Mouse (Mus musculus): ENCODE measurements around the gene Caly. TPM values are rescaled to one million over a fixed set of nuclear protein-coding genes. Genes with fewer than 3 reads are reported as not detected.

Gene Caly
- 0.29 and 0.47 TPM in 2 replicates for polyA plus RNA-seq (2015; fragmentation: Nextera tagmentation; extraction: Ambion mirVana)

GRCm38 (mm10) chr7:140082242-140082678 lies at the start of gene Caly:
Gene Caly, minus strand, starts transcription at chr7:140082548.
- Histone ChIP-seq H3K27ac (ENCODE audit: low read depth) (no peak within 1 kb of the TSS), H3K4me2 (ENCODE audit: low read depth, low read length) (no peak within 1 kb of the TSS), H3K27me3 (ENCODE audit: insufficient read depth, low read length) (peaks cover 35% of the 10 kb centered on the region), H3K4me3 (ENCODE audit: low read depth, low read length) (no peak within 1 kb of the TSS), H3K36me3 (replicated peaks; ENCODE audit: insufficient read depth, low read length) (no peaks in the 10 kb centered on the region), H3K4me1 (ENCODE audit: insufficient read depth) (no peaks in the 10 kb centered on the region), H3K9ac (replicated peaks) (no peak within 1 kb of the TSS), H3K9me3 (ENCODE audit: low read length) (no peaks in the 10 kb centered on the region)
- TF ChIP-seq CTCF (IDR thresholded peaks at IDR 0.05; ENCODE audit: low read depth) (peak; percentile 43), EP300 (IDR thresholded peaks at IDR 0.05; ENCODE audit: low read depth) (no peak)
- peak; percentile 45 for DNase-seq
- WGBS (ENCODE audit: insufficient replicate concordance) = 9% methylated on average over 18 of the region's 18 CpGs
- no peak for ATAC-seq

- H3K4me1 ChIP-seq (ENCODE audit: insufficient read depth) = peaks cover 16% of the 10 kb centered on the region
- DNase-seq (no peak), ATAC-seq (no peak)
- no peaks in the 10 kb centered on the region for H3K9me3 ChIP-seq (ENCODE audit: low read length)
- no peaks in the 10 kb centered on the region for H3K27me3 ChIP-seq (ENCODE audit: insufficient read depth, low read length)
- WGBS (ENCODE audit: insufficient replicate concordance) = 32% methylated on average over 2 of the region's 2 CpGs
- no peak for TF ChIP-seq CTCF (IDR thresholded peaks at IDR 0.05; ENCODE audit: low read depth)
- no peak for TF ChIP-seq EP300 (IDR thresholded peaks at IDR 0.05; ENCODE audit: low read depth)
- H3K36me3 ChIP-seq (replicated peaks; ENCODE audit: insufficient read depth, low read length) = peaks cover 20% of the 10 kb centered on the region
- no peak overlapping the region for H3K27ac ChIP-seq (ENCODE audit: low read depth)
- H3K4me3 ChIP-seq (ENCODE audit: low read depth, low read length) = no peak overlapping the region
- H3K9ac ChIP-seq (replicated peaks) = no peak overlapping the region
- no peak overlapping the region for H3K4me2 ChIP-seq (ENCODE audit: low read depth, low read length)
Measured at GRCm38 (mm10) chr7:140127911-140128310, 45.6 kb upstream of the Caly start.

- ATAC-seq = no peak
Measured at GRCm38 (mm10) chr7:140126934-140127333, 44.6 kb upstream of the Caly start.

GRCm38 (mm10) chr7:140126022-140126350 lies 43.6 kb upstream of the Caly start:
- H3K4me1 ChIP-seq (ENCODE audit: insufficient read depth) = peaks cover 16% of the 10 kb centered on the region
- peaks cover 16% of the 10 kb centered on the region for H3K36me3 ChIP-seq (replicated peaks; ENCODE audit: insufficient read depth, low read length)
- peak overlapping the region; percentile 84 for H3K9ac ChIP-seq (replicated peaks)
- peak overlapping the region; percentile 77 for H3K4me3 ChIP-seq (ENCODE audit: low read depth, low read length)
- TF ChIP-seq CTCF (IDR thresholded peaks at IDR 0.05; ENCODE audit: low read depth) (no peak), EP300 (IDR thresholded peaks at IDR 0.05; ENCODE audit: low read depth) (no peak)
- H3K4me2 ChIP-seq (ENCODE audit: low read depth, low read length) = peak overlapping the region; percentile 99
- ATAC-seq = 0 out of 2 replicates have a peak, but pooled peaks have one; percentile 0
- DNase-seq = no peak
- H3K27ac ChIP-seq (ENCODE audit: low read depth) = peak overlapping the region; percentile 57; the same call in 1 of the 2 replicates
- 10% methylated on average over 5 of the region's 5 CpGs for WGBS (ENCODE audit: insufficient replicate concordance)
- no peaks in the 10 kb centered on the region for H3K27me3 ChIP-seq (ENCODE audit: insufficient read depth, low read length)
- H3K9me3 ChIP-seq (ENCODE audit: low read length) = no peaks in the 10 kb centered on the region

More at GRCm38 (mm10) chr7:140126934-140127333, 44.6 kb upstream of the Caly start:
- Histone ChIP-seq H3K9ac (replicated peaks) (no peak overlapping the region), H3K36me3 (replicated peaks; ENCODE audit: insufficient read depth, low read length) (peaks cover 20% of the 10 kb centered on the region), H3K4me3 (ENCODE audit: low read depth, low read length) (no peak overlapping the region), H3K27ac (ENCODE audit: low read depth) (no peak overlapping the region), H3K4me1 (ENCODE audit: insufficient read depth) (peaks cover 16% of the 10 kb centered on the region), H3K9me3 (ENCODE audit: low read length) (no peaks in the 10 kb centered on the region), H3K27me3 (ENCODE audit: insufficient read depth, low read length) (no peaks in the 10 kb centered on the region), H3K4me2 (ENCODE audit: low read depth, low read length) (peak overlapping the region; percentile 40)
- no peak for DNase-seq
- TF ChIP-seq CTCF (IDR thresholded peaks at IDR 0.05; ENCODE audit: low read depth) = no peak
- TF ChIP-seq EP300 (IDR thresholded peaks at IDR 0.05; ENCODE audit: low read depth) = no peak
- 61% methylated on average over 3 of the region's 3 CpGs for WGBS (ENCODE audit: insufficient replicate concordance)

GRCm38 (mm10) chr7:140125278-140126021 lies 43.1 kb upstream of the Caly start:
- Histone ChIP-seq H3K4me3 (ENCODE audit: low read depth, low read length) (peak overlapping the region; percentile 77), H3K27ac (ENCODE audit: low read depth) (peak overlapping the region; percentile 57; the same call in 1 of the 2 replicates), H3K27me3 (ENCODE audit: insufficient read depth, low read length) (no peaks in the 10 kb centered on the region), H3K4me1 (ENCODE audit: insufficient read depth) (peaks cover 16% of the 10 kb centered on the region), H3K4me2 (ENCODE audit: low read depth, low read length) (peak overlapping the region; percentile 99), H3K9ac (replicated peaks) (peak overlapping the region; percentile 84), H3K9me3 (ENCODE audit: low read length) (no peaks in the 10 kb centered on the region), H3K36me3 (replicated peaks; ENCODE audit: insufficient read depth, low read length) (peaks cover 12% of the 10 kb centered on the region)
- DNase-seq = peak; percentile 96
- WGBS (ENCODE audit: insufficient replicate concordance) = 2% methylated on average over 39 of the region's 40 CpGs
- ATAC-seq = peak; percentile 99
- no peak for TF ChIP-seq CTCF (IDR thresholded peaks at IDR 0.05; ENCODE audit: low read depth)
- TF ChIP-seq EP300 (IDR thresholded peaks at IDR 0.05; ENCODE audit: low read depth) = no peak

- no peak overlapping the region for H3K4me3 ChIP-seq (ENCODE audit: low read depth, low read length)
- no peaks in the 10 kb centered on the region for H3K27me3 ChIP-seq (ENCODE audit: insufficient read depth, low read length)
- H3K4me2 ChIP-seq (ENCODE audit: low read depth, low read length) = no peak overlapping the region
- no peak overlapping the region for H3K27ac ChIP-seq (ENCODE audit: low read depth)
- DNase-seq = no peak
- no peak for TF ChIP-seq EP300 (IDR thresholded peaks at IDR 0.05; ENCODE audit: low read depth)
- TF ChIP-seq CTCF (IDR thresholded peaks at IDR 0.05; ENCODE audit: low read depth) = no peak
- no peak for ATAC-seq
- 83% methylated on average over 1 of the region's 1 CpGs for WGBS (ENCODE audit: insufficient replicate concordance)
- no peaks in the 10 kb centered on the region for H3K9me3 ChIP-seq (ENCODE audit: low read length)
- peaks cover 3% of the 10 kb centered on the region for H3K36me3 ChIP-seq (replicated peaks; ENCODE audit: insufficient read depth, low read length)
- H3K9ac ChIP-seq (replicated peaks) = no peak overlapping the region
- peaks cover 16% of the 10 kb centered on the region for H3K4me1 ChIP-seq (ENCODE audit: insufficient read depth)
Measured at GRCm38 (mm10) chr7:140124382-140124781, 42.0 kb upstream of the Caly start.

Measured in liver, postnatal 0 days (tissue).